Mouse (Mus musculus): ENCODE data around the gene Ociad1.
A peak's percentile ranks its signal among the peaks of the same experiment; 100 is the strongest.

Ociad1 gene

DNA sequence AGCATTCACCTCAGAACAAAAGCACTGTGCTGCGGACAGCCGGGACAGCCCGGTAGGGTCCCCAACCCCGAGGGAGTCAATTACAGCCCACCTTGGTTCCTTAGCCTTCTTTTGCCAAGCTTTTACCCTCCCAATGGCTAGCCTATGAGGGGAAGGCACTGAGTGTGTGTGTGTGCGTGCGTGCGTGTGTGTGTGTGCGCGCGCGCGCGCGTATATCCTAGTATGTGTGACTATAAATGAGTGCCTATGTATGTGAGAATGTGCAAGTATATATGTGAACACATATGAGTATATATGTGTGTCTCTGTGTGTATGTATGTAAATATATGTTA, 46.2 kb downstream of the Ociad1 start:
- no peak for DNase-seq (ENCODE audit: low spot score in 2 of 2)

DNA sequence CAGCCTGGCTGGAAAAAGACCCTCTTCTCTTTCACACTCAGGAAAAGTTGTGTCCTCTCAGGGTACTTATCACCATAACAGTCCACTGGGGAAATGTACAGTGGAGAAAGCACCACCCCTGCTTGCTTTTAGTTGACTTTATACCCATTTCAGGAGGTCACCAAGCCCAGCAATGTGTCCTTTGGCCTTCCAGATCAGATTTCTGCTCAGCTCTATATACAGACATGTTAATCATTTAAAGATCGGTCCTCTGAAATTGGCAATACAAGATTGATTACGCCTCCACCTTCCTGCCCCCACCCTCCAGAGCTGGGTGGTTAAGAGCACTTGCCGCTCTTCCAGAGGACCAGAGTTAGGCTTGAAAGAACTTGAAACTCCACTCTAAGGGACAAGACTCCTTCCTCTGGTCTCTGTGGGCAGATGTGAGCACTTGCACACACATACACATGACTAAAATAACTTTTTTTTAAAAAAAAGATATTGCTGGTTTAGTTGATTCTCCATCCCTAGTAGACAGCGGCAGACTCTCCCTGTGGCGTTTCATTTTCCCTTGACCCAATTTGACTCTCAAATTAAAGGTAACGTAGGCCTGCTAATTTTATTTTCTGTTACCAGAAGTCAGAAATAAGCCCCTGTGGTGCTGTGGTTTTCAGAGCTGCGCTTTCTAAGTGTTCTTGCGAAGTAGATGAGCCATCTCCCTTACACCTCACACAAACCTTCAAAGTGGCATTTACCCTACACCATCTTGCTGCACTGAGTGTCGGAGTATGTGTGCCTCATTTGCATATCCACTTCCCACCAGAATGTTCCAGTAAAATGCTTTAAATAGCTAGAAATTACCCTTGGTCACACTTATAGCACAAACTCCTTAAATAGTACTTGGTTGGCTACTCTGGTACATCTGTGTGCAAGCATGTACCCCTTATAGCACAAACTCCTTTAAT, 47.5 kb downstream of the Ociad1 start:
- no peak for DNase-seq (ENCODE audit: low spot score in 2 of 2)

DNA sequence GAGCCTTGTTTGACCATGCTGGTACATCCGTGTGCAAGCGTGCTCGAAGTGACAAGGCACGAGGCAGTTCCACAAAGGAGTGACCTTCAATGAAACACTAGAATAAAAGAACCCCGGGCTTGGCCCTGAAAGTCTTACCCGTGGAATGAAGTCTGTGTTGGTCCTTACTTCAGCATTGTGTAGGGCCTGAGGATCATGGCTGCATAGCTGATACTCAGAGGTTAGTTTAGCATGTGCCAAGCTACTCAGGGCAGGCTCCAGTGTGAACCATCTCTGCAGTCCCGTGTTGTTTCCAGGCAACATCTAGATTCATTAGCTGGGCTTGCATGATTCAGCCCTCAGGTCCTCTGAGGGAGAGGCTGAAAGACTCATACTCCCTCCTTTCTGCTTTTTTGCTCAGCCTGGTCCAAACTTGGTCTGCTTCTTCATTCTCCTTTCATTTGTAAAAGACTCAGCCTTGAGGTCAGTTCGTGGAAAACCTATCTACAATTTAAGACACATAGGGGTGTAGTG, 48.2 kb downstream of the Ociad1 start, which contains the start of gene Ociad2:
Ociad2 (minus strand) TSS at position 306 of the 513 bp plus-strand sequence.
- no peak for DNase-seq (ENCODE audit: low spot score in 2 of 2)

DNA sequence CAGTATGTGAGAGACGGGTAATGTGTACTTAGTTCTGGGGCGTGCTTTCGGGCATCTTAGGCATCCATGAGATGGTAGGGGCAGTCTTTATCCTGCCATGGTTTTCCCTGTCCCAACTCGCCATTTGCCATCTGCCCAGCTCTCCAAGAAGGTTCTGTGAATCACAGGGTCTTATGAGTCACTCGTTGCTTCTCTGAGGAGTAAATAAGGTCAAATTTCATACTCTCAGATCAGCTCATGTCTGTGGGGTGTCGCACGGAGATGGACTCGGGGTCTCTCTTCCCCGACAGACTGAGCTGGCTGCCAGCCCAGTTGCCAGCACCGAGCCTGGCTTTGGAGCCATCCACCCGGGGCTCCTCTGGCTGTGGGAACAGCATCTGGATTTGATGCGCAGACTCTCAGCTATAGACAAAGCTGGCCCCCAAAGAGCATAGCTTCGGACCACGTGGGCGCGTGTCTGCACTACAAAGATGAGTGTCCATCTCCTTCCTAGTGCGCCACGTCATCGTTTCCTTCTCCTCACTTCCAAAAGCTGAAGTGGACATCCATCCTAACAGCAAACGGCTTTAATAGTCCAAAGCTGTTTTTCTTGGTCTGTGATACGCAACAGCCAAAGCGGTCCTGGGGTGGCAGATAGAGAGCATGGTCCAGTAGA, 50.2 kb downstream of the Ociad1 start:
- DNase-seq (ENCODE audit: low spot score in 2 of 2), result no peak

DNA sequence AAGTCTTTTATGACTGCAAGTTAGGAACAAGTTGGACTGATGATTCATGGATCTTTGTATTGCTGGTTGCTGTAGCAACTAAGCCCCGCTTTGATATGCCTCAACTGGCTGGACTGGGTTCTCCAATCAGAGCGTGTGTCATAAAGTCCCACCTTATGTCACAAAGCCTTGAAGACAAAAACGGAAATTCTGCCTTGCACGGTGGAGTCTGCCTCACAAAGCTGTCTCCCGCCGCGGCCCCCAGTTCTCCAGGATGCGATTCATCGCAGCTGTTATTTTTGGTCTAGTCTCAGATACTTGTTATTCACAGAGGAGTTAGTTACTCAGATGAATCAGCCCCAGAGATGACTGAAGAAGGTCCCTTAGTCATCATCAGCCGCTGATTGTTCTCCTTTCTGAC, 51.7 kb downstream of the Ociad1 start:
- DNase-seq (ENCODE audit: low spot score in 2 of 2), result peak; percentile 77 to 85

DNA sequence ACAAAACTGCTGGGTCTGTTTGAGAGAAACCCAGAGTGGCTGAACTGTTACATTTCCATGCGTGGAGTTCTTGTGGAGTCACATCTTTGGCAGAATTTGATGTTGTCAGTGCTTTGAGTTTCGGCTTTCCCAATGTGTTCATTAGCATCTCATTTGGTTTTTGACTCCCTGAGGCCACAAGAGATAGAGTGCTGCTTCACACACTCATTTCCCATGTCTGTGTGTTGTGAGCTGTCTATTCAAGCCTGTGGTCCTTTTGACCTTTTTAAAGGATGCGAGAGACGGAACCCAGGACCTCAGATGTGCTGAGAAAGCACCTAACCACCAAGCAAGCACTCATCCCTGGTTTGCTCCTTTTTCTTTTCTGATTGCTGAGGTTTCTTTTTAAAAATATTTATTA, 52.7 kb downstream of the Ociad1 start:
- no peak for DNase-seq (ENCODE audit: low spot score in 2 of 2)

DNA sequence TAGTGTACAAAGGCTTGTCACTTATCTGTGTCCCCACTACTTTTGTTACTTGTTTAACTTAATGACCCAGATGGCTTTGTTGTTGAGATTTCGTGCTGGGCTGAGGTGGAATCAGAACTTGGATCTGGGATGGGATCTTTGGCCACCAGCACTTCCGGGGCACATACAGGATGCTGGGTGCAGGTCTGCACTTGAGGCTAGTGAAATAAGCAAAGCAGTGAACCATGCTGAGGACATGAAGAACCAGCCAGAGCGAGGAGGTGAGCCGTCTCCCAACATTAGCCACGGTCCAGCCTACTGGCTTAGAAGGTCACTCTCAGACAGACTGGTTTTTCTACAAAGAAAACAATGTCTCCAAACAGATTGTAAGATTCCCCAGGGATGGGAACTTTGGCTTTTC, 56.9 kb downstream of the Ociad1 start:
- no peak for DNase-seq (ENCODE audit: low spot score in 2 of 2)

DNA sequence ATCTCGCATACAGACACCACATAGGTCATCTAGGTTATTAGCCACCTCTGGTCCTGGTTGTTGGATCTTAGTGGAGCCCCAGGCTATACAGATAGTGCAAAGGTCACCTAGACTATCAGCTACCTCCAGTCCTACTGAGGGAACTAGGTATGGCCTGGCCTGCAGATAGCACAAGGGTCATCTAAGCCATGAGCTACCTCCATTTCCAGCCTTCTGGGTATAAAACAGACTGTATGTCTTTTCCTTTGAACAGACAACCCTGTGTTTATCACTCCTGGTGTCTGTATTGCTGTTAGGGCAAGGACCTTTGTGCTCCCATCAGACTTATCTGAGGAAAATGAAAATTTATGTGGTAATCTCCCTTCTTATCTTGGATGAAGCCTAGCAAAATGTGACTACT, 59.2 kb downstream of the Ociad1 start:
- DNase-seq (ENCODE audit: low spot score in 2 of 2), result no peak

DNA sequence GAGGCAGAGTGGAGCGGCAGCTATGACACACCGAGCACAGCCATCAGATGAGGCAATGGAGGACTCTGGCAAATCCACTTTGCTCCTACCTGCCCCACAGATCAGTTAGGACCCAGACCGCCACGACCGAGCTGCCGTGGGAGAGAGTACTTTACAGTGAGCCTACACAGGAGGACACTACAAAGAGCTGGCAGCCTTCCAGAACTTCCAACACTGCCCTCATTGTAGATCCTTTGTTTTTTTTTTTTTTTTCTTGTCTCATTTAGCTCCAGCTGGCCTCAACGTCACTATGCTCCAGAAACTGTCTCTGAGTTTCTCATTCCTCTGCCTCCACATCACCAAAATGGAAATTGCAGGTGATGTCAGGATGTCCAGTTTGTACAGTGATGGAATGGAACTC, 60.9 kb downstream of the Ociad1 start:
- peak in 1 of 2 experiments; percentile 56 for DNase-seq (ENCODE audit: low spot score in 2 of 2)

DNA sequence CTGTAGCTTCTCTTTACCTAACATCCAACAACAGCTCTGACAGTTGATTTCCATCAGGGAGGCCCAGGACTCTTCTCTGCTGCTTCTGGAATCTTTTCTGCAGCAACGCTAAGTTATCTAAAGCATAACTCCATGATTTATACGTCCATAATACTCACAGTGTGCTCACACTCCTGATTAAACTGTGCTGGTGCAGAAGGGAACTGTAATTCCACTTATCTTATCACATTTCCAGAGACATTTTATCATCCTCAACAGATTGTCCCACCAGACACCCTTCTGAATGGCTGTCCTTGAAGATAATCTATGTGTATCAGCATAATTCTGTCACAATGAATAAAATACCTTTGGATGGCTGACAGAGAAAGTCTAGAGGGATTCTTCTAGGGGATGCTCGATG, 61.4 kb downstream of the Ociad1 start:
- no peak for DNase-seq (ENCODE audit: low spot score in 2 of 2)

DNA sequence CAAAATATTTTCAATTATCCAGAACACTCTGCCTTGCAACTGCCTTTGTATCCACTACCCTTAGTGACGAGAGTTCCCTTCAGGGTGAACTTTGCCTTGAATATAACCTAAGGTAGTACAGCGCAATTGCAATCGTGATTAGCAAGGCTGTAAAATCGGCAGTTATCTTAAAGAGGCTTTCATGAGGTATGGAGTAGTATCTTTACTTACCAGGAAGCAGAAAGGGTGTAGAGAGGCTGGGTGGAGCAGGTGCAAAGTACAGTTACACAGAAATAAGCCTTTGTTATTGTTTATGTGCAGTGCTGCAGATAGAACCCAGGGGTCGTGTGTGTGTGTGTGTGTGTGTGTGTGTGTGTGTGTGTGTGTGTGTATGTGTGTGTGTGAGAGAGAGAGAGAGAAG, 62.8 kb downstream of the Ociad1 start:
- no peak for DNase-seq (ENCODE audit: low spot score in 2 of 2)

DNA sequence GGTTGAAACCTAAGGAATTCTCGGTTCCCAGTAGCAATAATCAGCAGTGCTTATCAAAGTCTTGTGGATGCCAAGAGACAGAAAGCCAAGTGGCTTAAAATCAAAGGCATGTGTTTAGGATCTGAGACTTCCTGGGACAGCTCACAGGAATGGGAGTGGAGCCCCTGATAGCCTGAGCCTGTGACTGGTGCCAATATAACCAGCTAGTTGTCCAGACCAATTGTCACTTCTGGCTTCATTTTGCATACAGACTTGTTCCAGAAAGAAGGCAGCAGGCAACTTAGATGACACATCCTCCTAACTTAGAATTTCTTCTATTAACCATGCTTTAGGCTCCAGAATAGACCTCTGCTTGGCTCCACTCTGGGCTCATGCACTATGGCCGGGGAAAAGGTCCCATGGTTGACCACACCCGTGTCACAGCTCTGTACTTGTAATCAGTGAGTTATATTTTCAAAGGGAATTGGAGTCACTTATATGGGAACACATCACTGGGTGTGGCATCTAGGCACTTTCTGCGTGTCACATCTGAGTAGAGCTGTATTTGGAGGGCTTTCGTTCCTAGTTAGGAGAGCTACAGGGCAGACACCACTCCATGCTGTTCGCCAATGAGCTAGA, 66.7 kb downstream of the Ociad1 start:
- DNase-seq (ENCODE audit: low spot score in 2 of 2), result no peak

DNA sequence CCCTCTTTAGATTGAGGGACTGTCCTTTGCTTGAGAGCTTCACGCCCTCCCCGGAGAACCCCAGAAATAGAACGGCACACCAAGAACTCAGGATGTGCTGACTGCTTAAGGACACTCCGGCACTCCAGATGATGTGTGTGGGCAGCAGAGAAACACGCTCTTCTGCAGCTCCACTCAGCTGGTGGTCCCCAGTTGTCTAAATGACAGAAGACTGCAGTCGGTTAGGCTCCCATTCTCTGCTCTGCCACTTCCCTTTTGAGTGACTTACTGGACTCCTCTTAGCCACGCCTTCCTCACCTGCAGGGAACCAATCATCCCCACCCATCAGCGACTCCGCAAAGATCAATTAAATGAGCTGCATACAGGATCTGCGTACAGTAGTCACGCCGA, 67.2 kb downstream of the Ociad1 start:
- DNase-seq (ENCODE audit: low spot score in 2 of 2), result peak; percentile 54 to 80

DNA sequence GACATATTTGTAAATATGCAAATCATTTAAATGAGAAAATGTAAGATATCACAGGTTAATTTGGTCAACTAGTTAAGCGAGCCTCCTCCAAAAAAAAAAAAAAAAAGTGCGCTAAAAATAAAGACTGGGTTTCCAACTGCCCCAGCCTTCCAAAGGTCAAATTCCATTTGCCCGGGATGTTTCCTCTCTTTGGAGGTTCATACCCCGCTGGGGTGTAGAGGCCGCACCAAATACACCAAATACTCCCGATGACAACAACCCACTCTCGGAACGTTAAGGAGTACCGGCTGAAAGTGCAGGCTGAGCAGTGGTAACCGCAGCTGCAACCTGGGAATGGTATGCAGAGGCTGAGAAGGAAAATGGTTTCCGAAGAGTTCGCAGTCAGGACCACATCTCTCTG, 67.7 kb downstream of the Ociad1 start:
- no peak for DNase-seq (ENCODE audit: low spot score in 2 of 2)

DNA sequence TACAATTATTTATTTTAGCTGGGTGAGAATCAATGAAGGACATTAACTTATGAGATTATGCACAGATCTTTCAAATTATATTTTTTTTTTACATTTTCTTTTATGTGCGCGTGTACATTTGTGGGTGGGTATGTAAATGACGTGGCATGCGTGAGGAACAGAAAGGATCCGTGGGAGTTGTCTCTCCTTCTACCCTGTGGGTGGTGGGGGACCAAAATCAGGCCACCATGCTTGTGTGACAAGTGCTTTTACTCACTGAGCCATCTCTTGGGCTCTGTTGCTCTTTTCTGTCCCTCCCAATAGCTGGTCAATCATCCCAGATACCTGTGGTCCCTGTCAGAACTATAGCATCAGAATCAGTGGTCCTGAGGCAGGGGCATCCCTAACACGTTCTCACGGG, 69.8 kb downstream of the Ociad1 start:
- DNase-seq (ENCODE audit: low spot score in 2 of 2), result no peak

DNA sequence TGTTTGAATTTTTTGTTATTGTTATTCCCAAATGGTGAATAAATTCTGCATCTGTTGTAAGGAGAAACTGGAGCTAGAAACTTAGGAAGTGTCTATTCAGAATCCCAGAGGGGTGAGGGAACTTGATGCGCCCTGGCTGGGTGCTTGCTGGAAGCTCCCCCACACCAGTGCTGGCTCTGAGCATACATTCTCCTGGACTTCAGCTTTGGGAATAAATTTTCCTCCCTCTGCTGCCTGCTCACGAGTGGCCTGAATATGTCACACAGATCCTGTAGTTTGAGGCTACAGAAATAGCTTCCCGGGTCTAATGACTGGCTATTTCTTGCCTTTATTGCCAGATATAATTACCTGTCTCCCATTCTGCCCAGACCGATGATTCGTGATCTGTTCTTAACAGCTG, 70.2 kb downstream of the Ociad1 start:
- no peak for DNase-seq (ENCODE audit: low spot score in 2 of 2)

All from right cerebral cortex, postnatal 10 days (tissue).